Comparison of ENCODE assay signal across 24 mouse cellular contexts in the genomic region with DNA sequence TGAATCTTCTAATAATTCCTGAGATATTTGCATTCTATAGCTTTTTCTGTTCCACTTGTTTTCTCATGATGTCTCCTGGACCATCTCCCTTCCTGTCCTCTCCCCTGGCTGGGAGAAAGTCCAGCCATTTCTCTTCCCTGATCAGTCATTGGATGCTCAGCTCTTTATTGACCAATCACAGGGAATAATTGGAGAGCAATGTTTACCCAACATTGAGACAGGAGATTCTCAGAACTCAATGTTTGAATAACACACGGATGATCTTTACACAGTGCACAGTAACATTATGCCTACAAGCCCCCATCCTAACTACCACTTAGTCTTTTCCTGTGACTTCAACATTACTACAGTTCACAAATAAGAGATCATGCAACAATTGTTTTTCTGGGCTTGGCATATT. TPM values are rescaled to one million over a fixed set of nuclear protein-coding genes. Genes with fewer than 3 reads are reported as not detected.
DNase-seq lines count a peak whose midpoint lies in the region; ATAC-seq and TF ChIP-seq lines count a peak whose summit lies in the region.
"Had no signal": no experiment of that assay in that cellular context is flagged by ENCODE, and none has a peak within 500 bp of the region (broad histone marks: within the 10 kb centered on the region; RNA-seq: fewer than 3 reads in every experiment).

No protein-coding gene starts in this region.

- H3K36me3 ChIP-seq in heart, embryonic 11.5 days (ENCODE audit: control insufficient read depth, insufficient read depth, low read length) = peaks cover 19% of the 10 kb centered on the region
- peaks cover 65% of the 10 kb centered on the region for H3K36me3 ChIP-seq in liver, embryonic 15.5 days (replicated peaks)
- H3K36me3 ChIP-seq in liver, embryonic 11.5 days (ENCODE audit: control insufficient read depth, insufficient read depth, low read length) = peaks cover 20% of the 10 kb centered on the region
- peaks cover 33% of the 10 kb centered on the region for H3K36me3 ChIP-seq in liver, postnatal 0 days (replicated peaks; ENCODE audit: insufficient read depth, low read length)

- H3K27ac ChIP-seq in heart, embryonic 11.5 days (ENCODE audit: low read depth, low read length) = no peak overlapping the region
- no peak overlapping the region for H3K27ac ChIP-seq in liver, embryonic 15.5 days (replicated peaks)
- H3K27ac ChIP-seq in liver, embryonic 11.5 days (ENCODE audit: low read depth, low read length) = no peak overlapping the region
- peak overlapping the region; percentile 23; the same call in 1 of the 2 replicates for H3K27ac ChIP-seq in liver, postnatal 0 days (ENCODE audit: low read depth)
- H3K27ac ChIP-seq: embryonic facial prominence, embryonic 10.5 days; embryonic facial prominence, embryonic 12.5 days; forebrain, embryonic 13.5 days; forebrain, embryonic 15.5 days had no signal

- peak; percentile 27 for DNase-seq in heart, adult 11 months
- DNase-seq in liver, embryonic 11.5 days (ENCODE audit: low spot score) = no peak
- no peak for DNase-seq in liver, postnatal 0 days
- DNase-seq: adrenal gland, adult 8-10 months; adrenal gland, postnatal 14 days; adrenal gland, postnatal 36 days; B cell, adult 2 months; cerebellum, adult 11-12 months; cerebellum, adult 2 months; cerebellum, adult 9-10 months; cerebellum, postnatal 10 days; cerebellum, postnatal 25 days had no signal

- no peak overlapping the region for H3K4me2 ChIP-seq in heart, embryonic 11.5 days
- no peak overlapping the region for H3K4me2 ChIP-seq in liver, embryonic 15.5 days
- H3K4me2 ChIP-seq in liver, embryonic 11.5 days = no peak overlapping the region
- no peak overlapping the region for H3K4me2 ChIP-seq in liver, postnatal 0 days (ENCODE audit: low read depth, low read length)
- H3K4me2 ChIP-seq: embryonic facial prominence, embryonic 12.5 days; forebrain, embryonic 13.5 days; forebrain, embryonic 15.5 days had no signal

- 91% methylated on average over 1 of the region's 1 CpGs for WGBS in heart, embryonic 11.5 days (ENCODE audit: insufficient replicate concordance)
- 71% methylated on average over 1 of the region's 1 CpGs for WGBS in liver, embryonic 15.5 days (ENCODE audit: insufficient replicate concordance)
- WGBS in liver, embryonic 11.5 days = 75% methylated on average over 1 of the region's 1 CpGs
- 63% methylated on average over 1 of the region's 1 CpGs for WGBS in liver, postnatal 0 days (ENCODE audit: insufficient replicate concordance)

- no peak for TF ChIP-seq CTCF in liver, postnatal 0 days (IDR thresholded peaks at IDR 0.05; ENCODE audit: low read depth)

- TF ChIP-seq EP300 in liver, postnatal 0 days (IDR thresholded peaks at IDR 0.05; ENCODE audit: low read depth) = no peak

- H3K27me3 ChIP-seq in heart, embryonic 11.5 days (ENCODE audit: control insufficient read depth, insufficient read depth, low read length) = no peaks in the 10 kb centered on the region
- H3K27me3 ChIP-seq in liver, embryonic 15.5 days = no peaks in the 10 kb centered on the region
- no peaks in the 10 kb centered on the region for H3K27me3 ChIP-seq in liver, embryonic 11.5 days (replicated peaks; ENCODE audit: control insufficient read depth, insufficient read depth, low read length)
- no peaks in the 10 kb centered on the region for H3K27me3 ChIP-seq in liver, postnatal 0 days (ENCODE audit: insufficient read depth, low read length)
- H3K27me3 ChIP-seq: CH12.LX; embryonic facial prominence, embryonic 12.5 days; forebrain, embryonic 13.5 days; forebrain, embryonic 15.5 days; Patski had no signal

- no peaks in the 10 kb centered on the region for H3K4me1 ChIP-seq in heart, embryonic 11.5 days (ENCODE audit: control insufficient read depth, insufficient read depth, low read length)
- H3K4me1 ChIP-seq in liver, embryonic 15.5 days (replicated peaks) = no peaks in the 10 kb centered on the region
- H3K4me1 ChIP-seq in liver, embryonic 11.5 days (replicated peaks; ENCODE audit: control insufficient read depth, insufficient read depth, low read length) = no peaks in the 10 kb centered on the region
- H3K4me1 ChIP-seq in liver, postnatal 0 days (ENCODE audit: insufficient read depth) = no peaks in the 10 kb centered on the region
- H3K4me1 ChIP-seq: embryonic facial prominence, embryonic 10.5 days; embryonic facial prominence, embryonic 12.5 days; forebrain, embryonic 13.5 days; forebrain, embryonic 15.5 days had no signal

- H3K9ac ChIP-seq in heart, embryonic 11.5 days (ENCODE audit: low read depth, low read length) = no peak overlapping the region
- no peak overlapping the region for H3K9ac ChIP-seq in liver, embryonic 15.5 days
- no peak overlapping the region for H3K9ac ChIP-seq in liver, embryonic 11.5 days (ENCODE audit: low read depth, low read length)
- no peak overlapping the region for H3K9ac ChIP-seq in liver, postnatal 0 days (replicated peaks)
- H3K9ac ChIP-seq: embryonic facial prominence, embryonic 12.5 days; forebrain, embryonic 13.5 days; forebrain, embryonic 15.5 days had no signal

- no peak for ATAC-seq in heart, embryonic 11.5 days (replicated peaks; ENCODE audit: insufficient number of reproducible peaks, low FRiP score, low TSS enrichment)
- peak; percentile 44; the same call in 1 of the 2 replicates for ATAC-seq in liver, embryonic 15.5 days (ENCODE audit: insufficient read depth)
- ATAC-seq in liver, embryonic 11.5 days (replicated peaks; ENCODE audit: low FRiP score) = no peak
- ATAC-seq in liver, postnatal 0 days = peak; percentile 93
- ATAC-seq: activated CD4-positive, CD25-positive, alpha-beta regulatory T cell, adult 4 months; CD4-positive, CD25-positive, alpha-beta regulatory T cell, adult 4 months; forebrain, embryonic 13.5 days; forebrain, embryonic 15.5 days; Patski had no signal

- no peaks in the 10 kb centered on the region for H3K9me3 ChIP-seq in heart, embryonic 11.5 days (replicated peaks; ENCODE audit: control insufficient read depth, low read length)
- no peaks in the 10 kb centered on the region for H3K9me3 ChIP-seq in liver, embryonic 15.5 days (replicated peaks)
- H3K9me3 ChIP-seq in liver, embryonic 11.5 days (ENCODE audit: control insufficient read depth, low read length) = no peaks in the 10 kb centered on the region
- no peaks in the 10 kb centered on the region for H3K9me3 ChIP-seq in liver, postnatal 0 days (ENCODE audit: low read length)
- H3K9me3 ChIP-seq: embryonic facial prominence, embryonic 10.5 days; embryonic facial prominence, embryonic 12.5 days; forebrain, embryonic 13.5 days; forebrain, embryonic 15.5 days; G1E had no signal

- no peak overlapping the region for H3K4me3 ChIP-seq in heart, embryonic 11.5 days (ENCODE audit: low read depth, low read length)
- no peak overlapping the region for H3K4me3 ChIP-seq in liver, embryonic 15.5 days (replicated peaks)
- H3K4me3 ChIP-seq in liver, embryonic 11.5 days (ENCODE audit: low read depth, low read length) = no peak overlapping the region
- H3K4me3 ChIP-seq in liver, postnatal 0 days (ENCODE audit: low read depth, low read length) = no peak overlapping the region
- H3K4me3 ChIP-seq: embryonic facial prominence, embryonic 10.5 days; embryonic facial prominence, embryonic 12.5 days; forebrain, embryonic 13.5 days; forebrain, embryonic 15.5 days had no signal

RNA-seq across cellular contexts. Expression of a gene that starts 7.5 kb away (rescaled TPM):
- 19.1 and 21.6 TPM in 2 replicates for polyA plus RNA-seq in heart, embryonic 11.5 days (2014; fragmentation: Nextera tagmentation; extraction: Ambion mirVana)
- 6.8 and 7.7 TPM in 2 replicates for polyA plus RNA-seq in liver, embryonic 15.5 days (2015; fragmentation: Nextera tagmentation; extraction: Ambion mirVana)
- polyA plus RNA-seq in liver, embryonic 11.5 days (2014; fragmentation: Nextera tagmentation; extraction: Ambion mirVana) = 15.5 and 19.8 TPM in 2 replicates
- 5.6 and 5.9 TPM in 2 replicates for polyA plus RNA-seq in liver, postnatal 0 days (2015; fragmentation: Nextera tagmentation; extraction: Ambion mirVana)

RNA-seq across cellular contexts. Expression of a gene that starts 43.3 kb away (rescaled TPM):
- polyA plus RNA-seq in heart, embryonic 11.5 days (2014; fragmentation: Nextera tagmentation; extraction: Ambion mirVana) = 7.0 and 9.0 TPM in 2 replicates
- 6.0 and 6.9 TPM in 2 replicates for polyA plus RNA-seq in liver, embryonic 15.5 days (2015; fragmentation: Nextera tagmentation; extraction: Ambion mirVana)
- 7.8 and 8.5 TPM in 2 replicates for polyA plus RNA-seq in liver, embryonic 11.5 days (2014; fragmentation: Nextera tagmentation; extraction: Ambion mirVana)
- 6.8 and 8.2 TPM in 2 replicates for polyA plus RNA-seq in liver, postnatal 0 days (2015; fragmentation: Nextera tagmentation; extraction: Ambion mirVana)

RNA-seq across cellular contexts. Expression of a gene that starts 43.5 kb away (rescaled TPM):
- 4.5 and 9.6 TPM in 2 replicates for polyA plus RNA-seq in heart, embryonic 11.5 days (2014; fragmentation: Nextera tagmentation; extraction: Ambion mirVana)
- 2.6 and 3.6 TPM in 2 replicates for polyA plus RNA-seq in liver, embryonic 15.5 days (2015; fragmentation: Nextera tagmentation; extraction: Ambion mirVana)
- 7.1 and 9.2 TPM in 2 replicates for polyA plus RNA-seq in liver, embryonic 11.5 days (2014; fragmentation: Nextera tagmentation; extraction: Ambion mirVana)
- polyA plus RNA-seq in liver, postnatal 0 days (2015; fragmentation: Nextera tagmentation; extraction: Ambion mirVana) = 2.9 and 3.2 TPM in 2 replicates

RNA-seq across cellular contexts. Expression of a gene that starts 46.5 kb away (rescaled TPM):
- polyA plus RNA-seq in heart, embryonic 11.5 days (2014; fragmentation: Nextera tagmentation; extraction: Ambion mirVana) = not detected in 2 replicates
- polyA plus RNA-seq in liver, embryonic 15.5 days (2015; fragmentation: Nextera tagmentation; extraction: Ambion mirVana) = 0.05 TPM in 1 of 2 replicates, not detected in the other
- 0.10 TPM in 1 of 2 replicates, not detected in the other for polyA plus RNA-seq in liver, embryonic 11.5 days (2014; fragmentation: Nextera tagmentation; extraction: Ambion mirVana)
- not detected in 2 replicates for polyA plus RNA-seq in liver, postnatal 0 days (2015; fragmentation: Nextera tagmentation; extraction: Ambion mirVana)
- polyA plus RNA-seq: embryonic facial prominence, embryonic 10.5 days; forebrain, embryonic 11.5 days; forebrain, embryonic 13.5 days; forebrain, embryonic 15.5 days; Patski had no signal

Comparison
In these comparisons a context has a peak if more than half of its experiments do, and no peak if none do; other contexts are left out.
1. ATAC-seq: peak in liver, embryonic 15.5 days (single experiment) and liver, postnatal 0 days (single experiment); none in heart, embryonic 11.5 days (single experiment) and liver, embryonic 11.5 days (single experiment).